Mouse (Mus musculus) cortical plate, adult 2 months (tissue): ENCODE data around the gene Chrna9. TPM values are rescaled to one million over a fixed set of nuclear protein-coding genes. Genes with fewer than 3 reads are reported as not detected.

Experiments used
- H3K27ac ChIP-seq: fragments of 200-500 bp; 2 replicates; pipeline ENCODE4 v1.5.1; 2012; ENCODE audit warnings: low read length, control low read depth, inconsistent platforms; ENCODE audit not compliant: insufficient read depth
- H3K4me1 ChIP-seq: fragments of 200-500 bp; 2 replicates; pipeline ENCODE4 v1.6.1; 2011; ENCODE audit warnings: low read length; ENCODE audit not compliant: control insufficient read depth, insufficient read depth
- H3K4me3 ChIP-seq: fragments of 200-500 bp; 2 replicates; pipeline ENCODE4 v1.5.1; 2011; ENCODE audit warnings: mild to moderate bottlenecking, low read length, control low read depth; ENCODE audit not compliant: insufficient read depth
- CTCF ChIP-seq: fragments of 200-500 bp; IDR thresholded peaks from 2 replicates; pipeline ENCODE4 v1.5.1; 2011; ENCODE audit warnings: mild to moderate bottlenecking, control low read depth, low read length; ENCODE audit not compliant: insufficient read depth; ENCODE audit errors: extremely low read depth
- POLR2A ChIP-seq: fragments of 200-500 bp; IDR thresholded peaks from 2 replicates; pipeline ENCODE4 v1.6.1; 2011; ENCODE audit warnings: mild to moderate bottlenecking, low read length, control low read depth; ENCODE audit not compliant: insufficient read depth; ENCODE audit errors: extremely low read depth
- polyA plus RNA-seq: library from polyadenylated mRNA; depleted of rRNA; stranded (reverse); fragments of >200 nt; gene quantifications from 2 replicates; pipeline ENCODE4 v1.2.3, GENCODE M21; 2012; rRNA removed

The Chrna9 gene
- polyA plus RNA-seq, 1 experiment = not detected

DNA sequence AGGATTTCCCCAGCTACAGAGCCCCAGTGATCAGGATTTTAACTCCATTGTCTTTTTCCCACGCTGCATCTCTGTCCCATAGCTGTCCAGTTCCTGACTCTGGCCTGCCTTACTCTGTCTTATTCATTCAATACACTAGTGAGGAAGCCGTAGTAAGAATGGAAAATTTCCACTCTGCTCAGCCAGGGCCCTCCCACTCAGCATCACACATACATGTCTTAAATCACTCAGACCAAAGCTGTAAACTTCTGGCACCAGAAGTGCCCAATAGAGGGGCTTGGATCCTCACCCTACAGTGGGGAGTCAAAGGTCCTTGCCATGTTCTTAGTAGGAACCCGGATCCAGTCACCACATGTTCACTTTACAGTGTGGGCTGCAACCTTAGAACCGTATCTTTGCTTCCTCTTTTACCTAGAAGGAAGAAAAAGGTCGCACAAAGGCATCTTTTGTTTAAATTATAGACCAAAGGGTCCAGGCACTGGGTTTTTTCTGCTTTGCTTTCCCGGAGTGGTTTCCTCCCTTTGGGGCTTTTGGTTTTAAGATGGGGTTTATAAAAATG lies 65.9 kb downstream of the Chrna9 start:
- Histone ChIP-seq H3K27ac (no peak overlapping the region), H3K4me1 (no peaks in the 10 kb centered on the region), H3K4me3 (no peak overlapping the region)
- TF ChIP-seq POLR2A (no peak), CTCF (no peak)

DNA sequence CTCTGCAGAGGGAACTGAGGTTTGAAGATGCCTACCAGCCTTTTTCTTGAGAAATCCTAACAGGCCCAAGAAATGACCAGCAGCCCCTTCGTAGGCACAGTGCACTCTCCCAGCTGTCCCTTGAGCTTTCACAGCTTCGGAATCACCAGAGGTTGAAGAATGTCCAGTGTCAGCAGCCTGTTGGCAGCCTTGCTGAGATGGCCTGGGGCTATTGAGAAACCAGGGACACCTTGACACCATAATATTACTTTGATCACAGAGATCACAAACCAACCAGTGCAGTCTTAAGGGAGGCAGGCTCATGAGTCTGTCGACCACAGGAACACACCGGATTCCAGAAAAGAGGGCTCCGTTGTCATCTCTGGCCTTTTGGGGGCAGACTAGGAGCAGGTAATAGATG lies 66.5 kb downstream of the Chrna9 start:
- Histone ChIP-seq H3K4me1 (no peaks in the 10 kb centered on the region), H3K27ac (no peak overlapping the region), H3K4me3 (no peak overlapping the region)
- no peak for TF ChIP-seq POLR2A
- TF ChIP-seq CTCF = no peak

DNA sequence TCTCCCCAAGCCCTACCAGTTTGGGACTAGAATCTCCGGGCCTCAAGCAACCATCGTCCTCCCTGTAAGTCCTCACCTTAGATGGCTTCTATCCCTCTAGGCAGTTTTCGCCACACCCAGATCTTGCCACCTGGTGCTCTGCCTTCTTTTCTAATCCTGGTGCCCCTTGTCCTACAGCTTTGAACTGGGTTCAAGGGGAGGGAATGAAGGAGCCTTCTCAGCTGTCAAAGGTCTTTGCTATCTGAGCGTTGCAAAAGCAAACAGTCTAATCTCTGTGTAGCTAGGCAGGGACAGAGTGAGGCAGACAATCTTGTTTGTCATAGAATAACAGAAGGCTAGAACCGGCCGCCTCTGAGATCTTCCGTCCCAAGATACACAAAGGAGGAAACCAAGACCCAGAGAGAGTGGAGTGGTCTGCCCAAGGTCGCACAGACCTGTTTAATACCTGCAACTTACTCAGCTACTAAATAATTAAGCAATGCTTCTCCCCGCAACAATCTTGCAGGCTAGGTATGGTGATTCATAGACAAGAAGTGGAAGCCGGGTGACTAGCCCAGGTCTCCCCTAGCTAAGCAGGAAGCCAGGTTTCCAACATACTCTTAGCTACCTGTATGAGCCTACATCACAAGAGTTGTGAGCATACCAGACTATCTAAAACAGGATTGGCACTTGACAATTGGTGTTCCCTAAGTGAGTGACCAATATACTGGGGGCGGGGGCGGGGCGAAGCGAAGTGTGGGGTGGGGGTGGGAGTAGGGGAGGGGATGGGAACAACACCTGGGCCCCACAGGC lies 69.6 kb downstream of the Chrna9 start, which contains the start of gene 9130230L23Rik:
Gene 9130230L23Rik, minus strand, starts transcription at position 152 of the 792 bp plus-strand sequence.
- Histone ChIP-seq H3K27ac (no peak within 1 kb of the TSS), H3K4me1 (no peaks in the 10 kb centered on the region), H3K4me3 (no peak within 1 kb of the TSS)
- TF ChIP-seq CTCF (no peak), POLR2A (no peak)

DNA sequence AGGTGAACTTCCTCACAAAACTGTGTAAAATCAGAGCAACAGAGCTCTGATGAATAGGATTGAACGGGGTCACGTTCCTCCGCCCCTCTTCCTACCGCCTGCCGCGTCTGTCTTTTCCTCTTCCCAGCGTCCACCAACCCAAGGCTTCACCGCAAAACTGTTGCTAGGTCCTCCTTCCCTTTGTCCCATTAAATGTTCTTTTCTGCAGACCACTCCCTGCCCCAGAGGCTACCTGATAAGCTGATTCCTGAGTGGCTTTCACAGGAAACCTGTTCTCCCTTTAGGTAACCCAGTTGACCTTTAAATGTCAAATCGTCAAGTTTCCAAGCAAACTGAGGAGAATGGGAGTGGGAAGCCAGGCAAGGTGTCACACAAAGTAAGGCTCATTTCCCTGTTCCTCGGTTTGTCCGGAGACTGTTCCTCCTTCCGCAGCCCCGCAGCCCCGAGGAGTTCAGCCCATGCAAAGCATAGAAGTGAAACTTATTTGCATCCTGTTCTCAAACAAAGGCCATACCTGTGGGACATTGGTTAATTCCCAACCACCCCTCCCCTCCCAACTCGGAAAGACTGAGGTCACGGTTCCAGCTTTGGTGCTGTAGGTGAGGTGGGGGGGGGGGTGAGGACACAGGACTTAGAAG lies 70.4 kb downstream of the Chrna9 start:
- H3K4me3 ChIP-seq = no peak overlapping the region
- no peaks in the 10 kb centered on the region for H3K4me1 ChIP-seq

DNA sequence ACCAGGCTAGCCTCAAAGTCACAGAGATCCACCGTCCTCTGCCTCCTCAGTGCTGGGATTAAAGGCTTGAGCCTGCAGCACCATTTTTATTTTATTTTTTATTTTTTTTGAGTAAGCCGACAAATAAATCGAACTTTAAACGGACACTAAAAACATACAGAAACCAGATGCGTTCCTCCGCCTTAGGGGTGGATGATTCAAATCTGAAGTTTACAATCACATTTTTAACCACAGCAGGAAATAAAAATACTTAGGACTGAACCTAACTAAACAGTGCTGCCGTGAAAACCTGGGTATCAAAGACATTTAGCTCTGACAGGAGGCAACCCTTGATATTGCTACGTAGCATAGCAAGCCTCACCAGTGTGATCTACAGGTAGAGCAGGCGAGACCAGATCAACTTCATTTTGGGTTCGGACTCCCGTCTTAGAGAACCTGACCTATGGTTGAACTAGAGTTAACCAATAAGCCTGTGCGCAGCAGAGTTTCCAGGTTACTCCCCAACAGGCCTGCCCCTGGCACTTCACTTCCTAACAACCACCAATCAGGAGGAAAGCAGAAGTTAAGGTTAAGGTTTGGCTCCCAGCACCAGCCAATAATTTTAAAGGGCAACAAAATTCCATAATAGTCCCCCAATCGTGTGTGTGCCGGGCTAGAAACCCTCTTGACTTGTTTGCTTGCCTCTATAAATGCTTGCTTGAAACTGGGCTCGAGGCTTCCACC lies 73.7 kb downstream of the Chrna9 start:
- no peak overlapping the region for H3K4me3 ChIP-seq
- H3K4me1 ChIP-seq = no peaks in the 10 kb centered on the region
- H3K27ac ChIP-seq = no peak overlapping the region
- TF ChIP-seq CTCF = no peak
- no peak for TF ChIP-seq POLR2A

More for the DNA sequence above, 70.4 kb downstream of the Chrna9 start:
- no peak overlapping the region for H3K27ac ChIP-seq
- TF ChIP-seq POLR2A = no peak
- no peak for TF ChIP-seq CTCF

DNA sequence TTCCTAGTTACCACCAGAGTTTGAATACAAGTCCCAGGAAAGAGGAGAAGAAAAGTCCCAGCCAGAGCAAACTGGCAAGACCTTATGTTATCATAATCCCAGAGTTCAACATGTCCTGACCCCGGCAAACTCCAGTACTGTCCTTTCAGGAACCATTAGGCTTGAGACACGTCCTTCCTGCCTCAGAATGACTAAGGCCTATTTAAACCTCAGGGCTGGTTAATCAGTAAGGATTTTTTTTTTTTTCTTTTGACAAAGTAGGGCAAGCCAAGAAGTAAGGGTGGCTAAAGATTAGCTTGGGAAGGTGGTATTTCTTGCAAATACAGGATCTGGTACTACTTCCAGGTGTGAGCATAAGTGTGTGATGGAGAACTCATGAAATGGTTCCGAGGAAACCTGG lies 79.3 kb downstream of the Chrna9 start:
- H3K4me3 ChIP-seq = no peak overlapping the region
- H3K4me1 ChIP-seq = no peaks in the 10 kb centered on the region
- no peak overlapping the region for H3K27ac ChIP-seq
- TF ChIP-seq POLR2A (no peak), CTCF (no peak)

DNA sequence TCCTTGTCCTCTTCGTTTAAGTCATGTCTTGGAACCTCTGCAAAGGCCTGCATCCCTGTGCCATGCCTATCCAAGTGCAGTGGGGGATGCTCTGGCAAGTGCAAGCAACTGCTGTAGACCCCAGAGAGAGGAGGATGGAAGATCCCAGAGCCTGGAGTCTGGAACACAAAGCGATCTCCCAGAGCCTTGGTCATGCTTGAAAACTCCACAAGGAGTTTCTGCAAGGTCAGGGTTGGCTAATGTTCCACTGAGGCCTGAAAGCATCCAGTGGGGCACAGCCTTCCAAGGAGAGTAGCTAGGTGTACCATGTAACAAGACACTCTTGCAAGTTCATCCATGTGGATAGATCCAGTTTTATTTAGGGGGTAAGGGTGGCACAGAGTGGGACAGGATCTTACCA lies 79.7 kb downstream of the Chrna9 start:
- H3K27ac ChIP-seq = no peak overlapping the region
- TF ChIP-seq POLR2A = no peak
- TF ChIP-seq CTCF = no peak

DNA sequence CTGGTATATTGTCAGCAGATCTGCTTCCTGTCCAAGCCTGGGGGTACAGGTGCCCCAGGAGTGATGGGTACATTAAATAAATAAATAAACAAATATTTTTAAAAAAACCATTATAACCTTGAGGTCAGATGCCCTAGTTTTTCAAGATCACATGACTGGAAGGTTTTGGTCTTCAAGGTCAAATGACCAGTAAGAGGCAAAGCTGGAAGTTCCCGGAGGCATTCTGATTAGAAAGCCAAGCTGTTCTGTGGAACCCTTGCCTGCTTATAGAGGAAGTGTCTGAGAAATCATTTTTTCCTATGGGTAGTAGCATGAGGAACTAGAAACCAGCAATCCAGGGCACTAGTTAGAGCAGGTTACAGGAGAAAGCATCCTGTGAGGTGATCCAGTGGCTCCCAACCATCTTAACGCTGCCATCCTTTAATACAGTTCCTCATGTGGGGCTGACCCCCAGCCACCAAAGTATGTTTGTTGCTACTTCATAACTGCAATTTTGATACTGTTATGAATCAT lies 80.8 kb downstream of the Chrna9 start:
- H3K4me3 ChIP-seq = no peak overlapping the region
- no peaks in the 10 kb centered on the region for H3K4me1 ChIP-seq
- no peak overlapping the region for H3K27ac ChIP-seq
- no peak for TF ChIP-seq CTCF
- TF ChIP-seq POLR2A = no peak

More for the DNA sequence above, 79.7 kb downstream of the Chrna9 start:
- H3K4me3 ChIP-seq = no peak overlapping the region
- no peaks in the 10 kb centered on the region for H3K4me1 ChIP-seq

DNA sequence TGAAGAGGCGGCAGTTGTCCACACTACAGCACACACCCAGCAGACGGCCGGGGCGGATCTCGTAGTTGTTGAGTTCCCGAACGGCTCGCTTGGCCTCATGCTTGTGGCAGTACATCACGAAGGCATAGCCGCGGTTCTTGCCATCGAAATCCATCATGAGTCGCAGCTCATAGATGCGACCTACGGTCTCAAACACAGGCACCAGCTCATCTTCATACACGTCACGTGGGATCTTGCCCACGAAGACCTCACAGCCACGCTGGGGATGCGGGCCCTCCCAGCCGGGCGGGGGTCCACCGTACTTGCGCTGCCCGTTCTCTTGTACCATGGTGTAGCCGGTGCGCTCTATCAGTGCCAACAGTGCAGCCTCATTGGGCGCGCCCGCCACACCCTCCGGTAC lies 92.1 kb downstream of the Chrna9 start:
- TF ChIP-seq CTCF = no peak
- TF ChIP-seq POLR2A = no peak
- H3K4me1 ChIP-seq = no peaks in the 10 kb centered on the region
- H3K4me3 ChIP-seq = no peak overlapping the region
- H3K27ac ChIP-seq = no peak overlapping the region

Other genes with a start within 250 kb of the Chrna9 start
- 53.7 and 57.2 TPM in 2 replicates for gene Pds5a, start 236.6 kb upstream of the Chrna9 start, polyA plus RNA-seq
- gene N4bp2, start 171.4 kb upstream of the Chrna9 start, polyA plus RNA-seq = 3.7 and 3.8 TPM in 2 replicates
- gene Rhoh, start 73.7 kb upstream of the Chrna9 start, polyA plus RNA-seq = 0.96 and 1.2 TPM in 2 replicates
- gene 9130230L23Rik, start 69.4 kb downstream of the Chrna9 start, polyA plus RNA-seq = 0.06 TPM in 1 of 2 replicates, not detected in the other
- gene Rbm47, start 238.2 kb downstream of the Chrna9 start, polyA plus RNA-seq = 0.57 and 0.73 TPM in 2 replicates